Mouse (Mus musculus): ENCODE results near the gene B3galt5.

GRCm38 (mm10) chr16:96291885-96292284 is 56.3 kb downstream of the B3galt5 start:
- TF ChIP-seq EP300 (IDR thresholded peaks at IDR 0.05; ENCODE audit: low read depth) (no peak), CTCF (IDR thresholded peaks at IDR 0.05; ENCODE audit: low read depth) (no peak)

Measured in heart, postnatal 0 days (tissue).